Mouse (Mus musculus): ENCODE results near the gene Hoxd13.

- no peak for TF ChIP-seq CTCF (IDR thresholded peaks at IDR 0.05; ENCODE audit: low read depth)
- no peak for TF ChIP-seq EP300 (IDR thresholded peaks at IDR 0.05; ENCODE audit: low read depth)
These were observed 15.4 kb downstream of the Hoxd13 start for GRCm38 (mm10) chr2:74683471-74683951.
